Mouse (Mus musculus): ENCODE results near the gene Gm20479. TPM values are rescaled to one million over a fixed set of nuclear protein-coding genes. Genes with fewer than 3 reads are reported as not detected.

Gm20479 gene
- polyA plus RNA-seq, 1 experiment from 2014 or later = not detected

GRCm38 (mm10) chr7:27375274-27375673 is 18.1 kb upstream of the Gm20479 start:
- no peak overlapping the region for H3K4me2 ChIP-seq (ENCODE audit: low read depth, low read length)
- no peaks in the 10 kb centered on the region for H3K4me1 ChIP-seq (ENCODE audit: insufficient read depth)
- TF ChIP-seq CTCF (IDR thresholded peaks at IDR 0.05; ENCODE audit: low read depth) (no peak), EP300 (IDR thresholded peaks at IDR 0.05; ENCODE audit: low read depth) (no peak)
- WGBS (ENCODE audit: insufficient replicate concordance) = 3% methylated on average over 22 of the region's 22 CpGs
- H3K9ac ChIP-seq (replicated peaks) = no peak overlapping the region
- peaks cover 55% of the 10 kb centered on the region for H3K27me3 ChIP-seq (ENCODE audit: insufficient read depth, low read length)
- H3K4me3 ChIP-seq (ENCODE audit: low read depth, low read length) = no peak overlapping the region
- DNase-seq (no peak), ATAC-seq (no peak)
- H3K27ac ChIP-seq (ENCODE audit: low read depth) = no peak overlapping the region
- H3K36me3 ChIP-seq (replicated peaks; ENCODE audit: insufficient read depth, low read length) = no peaks in the 10 kb centered on the region
- no peaks in the 10 kb centered on the region for H3K9me3 ChIP-seq (ENCODE audit: low read length)

- H3K9ac ChIP-seq (replicated peaks) = no peak overlapping the region
- H3K4me1 ChIP-seq (ENCODE audit: insufficient read depth) = 0 out of 2 replicates have a peak, but pooled peaks cover 2% of the 10 kb centered on the region
- H3K36me3 ChIP-seq (replicated peaks; ENCODE audit: insufficient read depth, low read length) = no peaks in the 10 kb centered on the region
- no peak overlapping the region for H3K27ac ChIP-seq (ENCODE audit: low read depth)
- H3K4me2 ChIP-seq (ENCODE audit: low read depth, low read length) = no peak overlapping the region
- H3K4me3 ChIP-seq (ENCODE audit: low read depth, low read length) = no peak overlapping the region
- 7% methylated on average over 44 of the region's 44 CpGs for WGBS (ENCODE audit: insufficient replicate concordance)
- no peaks in the 10 kb centered on the region for H3K9me3 ChIP-seq (ENCODE audit: low read length)
- no peak for ATAC-seq
- peaks cover 83% of the 10 kb centered on the region for H3K27me3 ChIP-seq (ENCODE audit: insufficient read depth, low read length)
- TF ChIP-seq CTCF (IDR thresholded peaks at IDR 0.05; ENCODE audit: low read depth) (no peak), EP300 (IDR thresholded peaks at IDR 0.05; ENCODE audit: low read depth) (no peak)
- no peak for DNase-seq
These were observed 14.7 kb upstream of the Gm20479 start for GRCm38 (mm10) chr7:27371715-27372462.

GRCm38 (mm10) chr7:27369111-27369510 is 11.9 kb upstream of the Gm20479 start:
- no peak overlapping the region for H3K9ac ChIP-seq (replicated peaks)
- no peak overlapping the region for H3K4me3 ChIP-seq (ENCODE audit: low read depth, low read length)
- DNase-seq (no peak), ATAC-seq (no peak)
- H3K36me3 ChIP-seq (replicated peaks; ENCODE audit: insufficient read depth, low read length) = no peaks in the 10 kb centered on the region
- H3K27ac ChIP-seq (ENCODE audit: low read depth) = no peak overlapping the region
- H3K4me1 ChIP-seq (ENCODE audit: insufficient read depth) = 0 out of 2 replicates have a peak, but pooled peaks cover 2% of the 10 kb centered on the region
- H3K4me2 ChIP-seq (ENCODE audit: low read depth, low read length) = no peak overlapping the region
- peaks cover 91% of the 10 kb centered on the region for H3K27me3 ChIP-seq (ENCODE audit: insufficient read depth, low read length)
- 78% methylated on average over 19 of the region's 19 CpGs for WGBS (ENCODE audit: insufficient replicate concordance)
- TF ChIP-seq EP300 (IDR thresholded peaks at IDR 0.05; ENCODE audit: low read depth) (no peak), CTCF (IDR thresholded peaks at IDR 0.05; ENCODE audit: low read depth) (no peak)
- no peaks in the 10 kb centered on the region for H3K9me3 ChIP-seq (ENCODE audit: low read length)

GRCm38 (mm10) chr7:27367976-27368375 is 10.8 kb upstream of the Gm20479 start:
- TF ChIP-seq CTCF (IDR thresholded peaks at IDR 0.05; ENCODE audit: low read depth) = no peak
- no peak for TF ChIP-seq EP300 (IDR thresholded peaks at IDR 0.05; ENCODE audit: low read depth)
- no peak overlapping the region for H3K4me3 ChIP-seq (ENCODE audit: low read depth, low read length)

GRCm38 (mm10) chr7:27366082-27366844 is 9.0 kb upstream of the Gm20479 start:
- TF ChIP-seq EP300 (IDR thresholded peaks at IDR 0.05; ENCODE audit: low read depth) (no peak), CTCF (IDR thresholded peaks at IDR 0.05; ENCODE audit: low read depth) (no peak)
- Histone ChIP-seq H3K36me3 (replicated peaks; ENCODE audit: insufficient read depth, low read length) (no peaks in the 10 kb centered on the region), H3K4me2 (ENCODE audit: low read depth, low read length) (no peak overlapping the region), H3K4me1 (ENCODE audit: insufficient read depth) (peaks cover 5% of the 10 kb centered on the region), H3K9ac (replicated peaks) (no peak overlapping the region), H3K27ac (ENCODE audit: low read depth) (no peak overlapping the region), H3K27me3 (ENCODE audit: insufficient read depth, low read length) (peaks cover 82% of the 10 kb centered on the region), H3K4me3 (ENCODE audit: low read depth, low read length) (no peak overlapping the region), H3K9me3 (ENCODE audit: low read length) (no peaks in the 10 kb centered on the region)
- 46% methylated on average over 21 of the region's 21 CpGs for whole genome bisulfite sequencing (ENCODE audit: insufficient replicate concordance)
- ATAC-seq (no peak), DNase-seq (no peak)

More at GRCm38 (mm10) chr7:27367976-27368375, 10.8 kb upstream of the Gm20479 start:
- no peaks in the 10 kb centered on the region for H3K36me3 ChIP-seq (replicated peaks; ENCODE audit: insufficient read depth, low read length)
- H3K27ac ChIP-seq (ENCODE audit: low read depth) = no peak overlapping the region
- H3K27me3 ChIP-seq (ENCODE audit: insufficient read depth, low read length) = peaks cover 90% of the 10 kb centered on the region
- no peak overlapping the region for H3K9ac ChIP-seq (replicated peaks)
- H3K4me2 ChIP-seq (ENCODE audit: low read depth, low read length) = no peak overlapping the region
- no peak for ATAC-seq
- H3K4me1 ChIP-seq (ENCODE audit: insufficient read depth) = peaks cover 2% of the 10 kb centered on the region; the same call in 1 of the 2 replicates
- no peaks in the 10 kb centered on the region for H3K9me3 ChIP-seq (ENCODE audit: low read length)
- 13% methylated on average over 11 of the region's 11 CpGs for WGBS (ENCODE audit: insufficient replicate concordance)
- DNase-seq = no peak

- Histone ChIP-seq H3K4me1 (ENCODE audit: insufficient read depth) (peaks cover 8% of the 10 kb centered on the region), H3K27me3 (ENCODE audit: insufficient read depth, low read length) (peaks cover 68% of the 10 kb centered on the region), H3K9me3 (ENCODE audit: low read length) (no peaks in the 10 kb centered on the region), H3K4me2 (ENCODE audit: low read depth, low read length) (no peak overlapping the region), H3K27ac (ENCODE audit: low read depth) (no peak overlapping the region), H3K4me3 (ENCODE audit: low read depth, low read length) (no peak overlapping the region), H3K9ac (replicated peaks) (no peak overlapping the region), H3K36me3 (replicated peaks; ENCODE audit: insufficient read depth, low read length) (no peaks in the 10 kb centered on the region)
- ATAC-seq (no peak), DNase-seq (no peak)
- TF ChIP-seq EP300 (IDR thresholded peaks at IDR 0.05; ENCODE audit: low read depth) (no peak), CTCF (IDR thresholded peaks at IDR 0.05; ENCODE audit: low read depth) (no peak)
- 8% methylated on average over 26 of the region's 29 CpGs for WGBS (ENCODE audit: insufficient replicate concordance)
These were observed 7.2 kb upstream of the Gm20479 start for GRCm38 (mm10) chr7:27364379-27364778.

Measured in liver, postnatal 0 days (tissue).